Mouse (Mus musculus) lung, adult 18-20 months (tissue): ENCODE results near the gene 4930513O06Rik.

Experiments used
- DNase-seq, 2 experiments: peaks; one replicate each; pipeline ENCODE4 v3.0.0; 2022; ENCODE audit warnings: mixed read lengths in 2 of 2

4930513O06Rik gene

DNA sequence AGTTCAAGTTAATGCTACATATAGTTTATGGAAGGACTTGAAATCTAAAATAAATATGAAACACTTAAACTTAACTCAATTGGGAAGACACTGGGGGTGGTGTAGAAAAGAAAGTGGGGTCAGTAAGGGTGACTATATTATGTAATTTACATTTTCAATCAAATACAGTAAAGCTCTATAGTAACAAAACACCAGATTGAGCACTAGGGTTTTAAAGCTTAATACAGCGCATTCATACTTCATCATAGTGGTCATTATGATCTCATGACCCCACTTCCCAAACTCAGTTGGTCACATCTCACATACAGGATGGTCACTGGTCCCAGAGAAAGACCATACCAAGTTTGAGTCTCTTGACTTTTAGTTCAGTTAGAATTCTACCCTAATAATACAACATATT is at the start of gene 4930513O06Rik:
4930513O06Rik (plus strand) TSS at position 301 of the 400 bp plus-strand sequence.
- DNase-seq, result no peak

GRCm38 (mm10) chrX:139037666-139038065 is 48.4 kb upstream of the 4930513O06Rik start:
- no peak for DNase-seq

DNA sequence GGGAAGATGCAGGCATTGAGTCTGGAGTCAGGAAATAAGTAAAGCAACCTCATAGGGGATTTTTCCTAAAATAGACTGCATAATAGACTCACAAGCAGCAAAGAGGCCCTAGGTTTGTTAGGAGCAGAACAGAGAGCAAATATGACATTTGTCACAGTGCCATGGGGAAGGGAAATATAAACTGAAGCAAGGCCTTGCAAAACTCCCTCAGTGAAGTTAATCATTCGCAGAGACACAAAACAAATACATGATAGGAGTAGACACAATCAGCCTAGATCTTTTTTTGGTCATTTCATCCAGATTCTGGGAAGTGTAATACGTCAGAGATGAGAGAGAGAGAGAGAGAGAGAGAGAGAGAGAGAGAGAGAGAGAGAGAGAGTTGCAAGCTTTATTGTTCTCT is 46.7 kb upstream of the 4930513O06Rik start:
- no peak for DNase-seq

DNA sequence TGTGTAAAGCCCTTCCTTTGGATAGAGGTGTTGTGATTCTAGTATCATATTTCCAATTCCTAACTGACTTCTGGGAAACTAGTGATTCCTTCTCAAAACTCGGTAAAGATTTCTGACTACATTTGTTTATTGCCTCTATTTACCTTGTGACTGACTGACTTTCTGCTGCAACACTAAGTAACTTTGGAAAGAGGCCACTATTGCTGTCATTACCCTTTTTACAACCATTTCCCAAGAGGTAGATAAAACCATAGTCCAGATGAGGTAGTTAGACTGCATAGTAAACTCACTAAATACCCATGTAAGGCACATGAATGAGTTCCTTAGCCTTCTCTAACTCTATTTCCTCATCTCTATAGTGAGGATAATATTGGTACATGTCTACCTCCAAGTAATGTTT is 44.9 kb upstream of the 4930513O06Rik start:
- DNase-seq, result no peak

DNA sequence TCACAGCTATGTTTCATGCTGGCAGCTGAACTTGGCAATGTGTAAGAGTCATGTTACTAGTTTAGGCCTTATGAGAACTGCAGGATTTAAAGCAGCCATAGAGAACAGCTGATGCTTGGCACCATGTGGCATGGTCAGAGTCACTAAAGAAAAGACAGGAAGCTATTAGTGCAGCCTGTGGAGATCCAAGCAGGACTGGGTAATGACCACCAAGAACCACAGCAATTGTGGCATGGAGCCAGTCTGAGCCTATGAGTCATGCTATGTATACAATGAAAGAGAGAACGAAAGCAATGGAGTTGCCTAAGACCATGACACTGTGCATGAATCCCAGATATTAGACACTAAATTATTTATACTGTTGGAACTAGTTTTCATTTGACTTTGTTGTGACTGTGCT is 34.1 kb upstream of the 4930513O06Rik start:
- DNase-seq, result no peak

GRCm38 (mm10) chrX:139053149-139053548 is 32.9 kb upstream of the 4930513O06Rik start:
- no peak for DNase-seq

GRCm38 (mm10) chrX:139064078-139064477 is 22.0 kb upstream of the 4930513O06Rik start:
- no peak for DNase-seq

DNA sequence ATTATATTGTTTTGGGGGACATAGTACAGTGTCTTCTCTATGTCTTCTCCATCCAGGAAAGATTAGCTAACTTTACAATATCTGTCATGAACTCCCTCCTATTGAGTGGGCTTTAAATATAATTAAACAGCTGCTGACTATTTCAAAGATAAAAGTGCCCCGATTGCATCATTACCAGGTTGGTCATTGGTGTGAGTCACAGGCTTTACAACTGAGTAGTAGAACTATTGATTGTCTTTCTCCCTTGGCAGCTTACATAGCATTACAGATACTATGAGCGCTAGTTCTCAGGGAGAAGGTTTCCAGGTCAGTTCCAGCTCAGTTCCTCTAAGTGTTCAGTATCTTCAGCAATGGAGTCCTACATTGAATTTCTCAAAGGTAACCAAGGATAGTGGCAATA is 7.5 kb upstream of the 4930513O06Rik start:
- no peak for DNase-seq

DNA sequence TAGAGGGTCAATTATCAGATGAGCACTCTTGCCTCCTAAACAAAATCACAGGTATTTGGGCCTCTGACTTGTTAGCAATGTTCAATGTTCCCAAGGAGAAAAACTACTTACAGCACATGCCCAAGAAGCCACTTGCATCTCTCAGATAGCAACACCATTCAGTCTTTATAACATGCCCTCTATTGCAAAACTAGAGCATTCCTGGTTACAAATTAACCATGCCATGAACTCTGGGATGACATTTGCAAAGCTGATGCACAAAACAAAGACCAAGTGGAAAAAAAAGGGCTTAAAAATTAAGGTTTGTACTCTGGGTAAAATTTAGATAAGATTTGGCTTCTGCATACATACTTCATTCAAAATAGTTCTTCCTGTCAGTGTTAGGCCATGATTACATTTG is 966 bp upstream of the 4930513O06Rik start, which contains the start of gene Serpina7:
Serpina7 (minus strand) TSS at position 160 of the 400 bp plus-strand sequence.
- DNase-seq, result no peak

DNA sequence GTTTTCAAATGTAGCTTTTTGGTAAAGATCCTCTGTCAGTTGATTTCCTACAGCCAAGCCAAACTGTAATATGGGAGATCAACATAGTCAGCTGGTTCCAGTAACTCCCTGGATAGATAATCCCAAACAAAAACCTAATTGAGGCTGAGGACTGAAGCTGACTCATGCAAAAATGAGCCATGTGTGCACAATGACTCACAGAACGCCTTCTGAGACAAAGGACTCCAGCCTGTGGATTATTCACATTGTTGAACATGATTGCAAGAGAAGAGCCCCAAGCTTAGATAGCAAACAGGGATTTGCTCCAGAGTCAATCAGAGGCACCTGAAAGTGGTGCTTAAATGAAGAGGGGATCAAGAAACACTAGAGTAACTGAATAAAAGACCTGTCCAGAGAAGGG is 11.2 kb downstream of the 4930513O06Rik start:
- DNase-seq, result no peak

DNA sequence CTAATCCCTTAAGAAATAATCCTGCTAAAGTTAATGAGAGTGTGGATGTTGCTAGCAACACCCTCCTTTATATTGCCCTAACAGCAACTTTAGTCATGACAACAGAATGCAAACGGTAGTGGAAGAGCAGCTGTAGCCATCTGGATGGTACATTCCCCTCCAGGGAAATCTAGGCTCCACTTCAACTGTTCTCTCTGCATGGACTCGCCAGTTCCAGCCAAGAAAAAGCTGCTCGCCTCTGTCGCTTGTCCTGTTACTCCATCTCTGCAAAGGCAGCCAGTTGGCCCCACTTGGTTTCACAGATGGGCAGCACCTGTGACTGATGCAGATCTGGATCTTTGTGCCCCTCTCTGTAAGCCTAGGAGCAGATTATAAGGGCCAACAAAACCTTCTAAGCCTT is 48.0 kb downstream of the 4930513O06Rik start:
- peak; percentile 3 to 4 for DNase-seq
